Mouse (Mus musculus): Measurements from ENCODE around the gene Krtap21-1.

The Krtap21-1 gene

GRCm38 (mm10) chr16:89403768-89404167, at the start of gene Krtap21-1:
Gene Krtap21-1 (minus strand): TSS chr16:89403868.
- in situ Hi-C loops (cut with MboI, MseI), result no loop called here

DNA sequence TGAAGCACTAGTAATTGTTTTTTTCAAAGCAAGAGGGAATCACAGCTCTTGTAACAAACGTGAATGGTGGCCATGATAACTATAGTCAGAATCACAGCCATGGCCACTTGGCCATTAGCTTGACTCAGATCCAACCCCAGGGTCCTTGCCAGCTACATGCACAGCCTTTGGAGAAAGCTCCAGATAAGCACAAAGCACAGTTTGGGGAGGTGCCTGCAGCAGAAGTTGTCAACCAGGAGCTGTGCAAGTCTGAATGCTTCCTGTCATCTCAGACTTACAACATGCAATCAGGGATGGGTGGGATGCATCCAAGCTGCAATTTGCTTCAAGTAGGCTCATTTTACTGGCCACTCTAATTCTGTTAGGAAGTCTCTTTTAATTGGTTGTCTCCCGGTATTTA, 25.9 kb upstream of the Krtap21-1 start:
- in situ Hi-C loops (cut with MboI, MseI), result no loop called here

DNA sequence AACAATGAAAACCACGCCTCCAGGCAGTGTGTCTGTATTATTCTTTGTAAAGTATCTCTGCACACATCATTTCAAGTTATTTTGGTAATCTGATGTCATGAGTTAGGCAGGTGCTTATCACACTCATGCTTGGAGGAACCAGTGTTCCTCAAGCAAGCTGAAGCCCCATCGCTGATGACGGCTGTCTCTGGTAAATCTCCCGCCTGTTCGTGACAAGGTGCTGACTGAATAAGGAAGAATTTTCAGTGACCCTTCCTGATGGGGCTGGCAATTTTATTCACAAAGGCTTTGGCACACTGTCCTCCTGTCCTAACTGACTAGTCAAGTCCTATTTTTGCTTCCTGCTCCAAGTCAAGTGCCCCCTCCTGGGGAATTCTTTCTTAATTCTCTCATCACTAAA, 21.6 kb upstream of the Krtap21-1 start:
- in situ Hi-C loops (cut with MboI, MseI), result no loop called here

- in situ Hi-C loops (cut with MboI, MseI), result no loop called here
Observed at GRCm38 (mm10) chr16:89420011-89420410, 16.3 kb upstream of the Krtap21-1 start, which contains the start of gene Krtap6-2. Gene Krtap6-2 (minus strand): TSS chr16:89420111.

DNA sequence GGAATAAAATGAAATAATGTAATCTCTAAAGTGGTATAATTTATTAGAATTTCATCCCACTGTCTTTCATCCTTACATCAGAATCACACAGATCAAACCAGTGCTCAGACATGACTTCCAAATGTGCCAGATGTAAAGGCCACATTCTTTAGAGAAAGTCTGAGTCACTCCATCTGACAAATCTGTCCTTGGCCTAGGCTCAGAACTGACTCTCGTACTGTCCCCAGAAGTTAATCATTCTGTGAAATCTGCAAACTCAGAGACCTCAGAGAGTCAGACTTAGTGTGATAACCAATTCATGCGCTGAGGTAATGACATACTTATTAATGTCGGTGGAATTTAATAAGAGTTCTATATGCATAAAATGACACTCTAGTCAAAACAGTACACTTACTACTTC, 12.6 kb upstream of the Krtap21-1 start:
- in situ Hi-C loops (cut with MboI, MseI), result no loop called here

DNA sequence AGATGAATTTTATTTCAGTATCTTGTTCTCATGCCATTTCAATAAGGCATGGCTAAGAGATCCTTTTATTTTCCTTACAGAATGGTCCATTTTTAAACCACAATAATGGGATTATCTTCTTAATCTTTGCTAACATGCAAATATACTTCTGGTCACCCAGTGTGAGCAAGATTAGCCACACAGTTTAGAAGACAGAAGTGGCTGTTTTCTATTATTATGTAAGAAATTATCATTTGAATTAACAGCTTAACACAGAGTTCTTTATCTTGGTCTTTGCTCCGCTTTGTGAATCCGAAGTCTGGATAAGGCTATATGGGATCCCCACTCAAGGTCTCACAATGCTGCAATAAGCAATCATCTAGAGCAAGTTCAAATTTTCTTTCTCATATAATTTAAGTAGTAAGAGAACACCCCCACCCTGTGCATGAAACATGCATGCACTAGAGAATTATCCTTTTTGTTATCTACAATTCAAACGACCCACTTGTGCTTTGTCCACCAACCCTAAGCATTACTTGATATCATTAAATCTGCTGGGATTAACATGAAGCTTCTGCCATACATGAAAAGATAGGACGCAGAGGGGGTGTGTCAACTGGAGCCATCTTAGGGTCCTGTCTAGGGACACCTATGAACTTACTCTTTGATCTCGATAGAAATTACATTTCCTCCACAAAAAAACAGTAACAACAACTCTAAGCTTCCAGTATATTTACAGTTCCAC, 6.8 kb upstream of the Krtap21-1 start:
- in situ Hi-C loops (cut with MboI, MseI), result no loop called here

- in situ Hi-C loops (cut with MboI, MseI), result no loop called here
Observed at GRCm38 (mm10) chr16:89372734-89373461, 30.8 kb downstream of the Krtap21-1 start.

Data from T-helper 2 cell (primary cell).